Mouse (Mus musculus): ENCODE results near the gene Olfr907.

The Olfr907 gene

DNA sequence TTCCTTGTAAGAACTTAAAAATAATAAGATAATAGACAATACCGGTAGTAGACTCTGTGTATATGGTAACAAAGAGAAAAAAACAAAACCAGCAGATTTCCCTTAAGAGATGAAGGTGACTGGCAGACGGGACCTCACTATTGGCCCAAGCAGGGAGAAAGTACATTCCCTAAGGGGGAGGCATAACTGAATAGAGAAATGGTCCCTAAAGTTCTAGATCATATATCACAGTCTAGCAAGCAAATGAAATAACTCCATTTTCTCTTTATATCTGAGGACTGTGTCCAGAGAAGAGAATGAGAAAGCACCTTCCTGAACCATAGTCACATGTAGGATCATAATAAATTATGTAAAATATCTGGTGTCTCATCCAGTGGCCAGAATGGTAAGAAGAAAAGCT is at the start of gene Olfr907:
TSS of gene Olfr907 (plus strand) at position 301 of the 400 bp plus-strand sequence.
- DNase-seq (ENCODE audit: low read depth, low spot score): no peak

DNA sequence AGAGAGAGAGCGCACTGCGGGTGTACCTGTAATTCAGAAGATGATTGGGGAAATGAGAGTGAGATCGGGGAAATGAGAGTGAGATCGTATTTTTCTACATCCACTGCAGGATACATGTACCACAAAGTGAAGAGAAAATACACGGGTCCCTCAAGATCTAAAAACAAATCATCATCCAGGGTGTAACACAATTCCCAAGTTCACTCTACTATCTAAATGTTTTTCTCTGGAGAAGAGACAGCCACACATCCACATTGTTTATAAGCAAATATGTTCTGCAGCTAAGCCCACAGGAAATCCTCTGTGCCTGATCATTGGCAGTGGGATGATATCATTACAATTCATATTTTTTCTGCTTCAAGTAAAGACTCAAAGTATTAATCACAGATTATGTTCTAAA is 48.2 kb upstream of the Olfr907 start, which contains the start of gene Olfr902:
TSS of gene Olfr902 (plus strand) at position 301 of the 400 bp plus-strand sequence.
- no peak for DNase-seq (ENCODE audit: low read depth, low spot score)

DNA sequence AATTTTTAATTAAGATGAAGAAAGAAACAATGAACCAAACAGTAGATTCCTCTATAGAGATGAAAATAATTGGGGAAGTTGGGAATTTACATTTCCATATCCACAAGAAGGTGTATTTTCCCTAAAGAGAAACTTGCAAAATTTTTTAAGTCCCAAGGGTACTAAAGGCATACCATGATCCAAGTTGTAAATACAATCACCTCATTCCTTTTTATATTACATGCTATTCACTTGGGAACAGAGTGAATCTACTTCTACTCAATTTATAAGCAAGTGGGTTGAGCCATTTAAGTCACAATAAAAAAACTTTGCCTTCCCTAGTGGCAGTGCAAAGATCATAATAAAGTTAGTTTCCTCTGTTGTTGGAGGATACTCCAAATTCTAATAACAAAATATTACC is 32.8 kb upstream of the Olfr907 start, which contains the start of gene Olfr904:
TSS of gene Olfr904 (plus strand) at position 301 of the 400 bp plus-strand sequence.
- DNase-seq (ENCODE audit: low read depth, low spot score): no peak

DNA sequence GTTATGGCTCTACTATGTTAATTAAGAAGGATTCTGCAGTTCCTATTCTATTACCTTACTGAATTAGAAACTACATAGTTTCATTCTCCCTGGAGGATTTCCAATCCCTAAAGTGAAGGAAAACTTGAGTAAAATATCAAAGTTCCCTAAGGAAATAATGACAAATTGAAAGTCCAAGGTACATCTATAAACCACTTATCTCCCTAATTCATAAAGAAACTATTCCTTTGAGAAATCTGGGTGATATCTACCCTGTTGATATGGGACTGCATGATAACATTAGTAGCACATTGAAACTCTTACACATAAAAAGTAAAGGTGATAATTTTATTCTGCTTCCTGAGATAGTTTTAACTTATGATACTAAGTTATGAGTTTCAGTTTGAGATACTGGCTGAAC is 24.8 kb upstream of the Olfr907 start, which contains the start of gene Olfr905:
TSS of gene Olfr905 (plus strand) at position 301 of the 400 bp plus-strand sequence.
- DNase-seq (ENCODE audit: low read depth, low spot score): no peak

DNA sequence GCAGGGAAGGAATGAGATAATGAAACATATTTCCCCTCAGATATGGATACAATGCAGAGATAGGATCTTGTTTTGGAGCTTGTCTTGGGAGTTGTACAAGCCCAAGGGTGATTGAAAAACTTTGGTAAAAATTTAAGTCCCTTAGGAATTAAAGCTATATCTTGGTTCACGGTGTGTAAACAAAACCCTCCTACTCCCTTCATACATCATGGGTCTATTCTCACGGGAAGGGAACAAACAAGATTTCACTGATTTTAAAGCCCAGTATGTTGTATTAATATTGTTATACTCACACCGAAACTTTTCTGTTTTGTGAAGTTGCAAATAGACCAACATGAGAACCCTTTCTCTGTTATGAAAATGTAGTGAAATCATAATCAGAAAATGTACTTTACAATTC is 8.8 kb upstream of the Olfr907 start, which contains the start of gene Olfr906:
TSS of gene Olfr906 (plus strand) at position 301 of the 400 bp plus-strand sequence.
- no peak for DNase-seq (ENCODE audit: low read depth, low spot score)

DNA sequence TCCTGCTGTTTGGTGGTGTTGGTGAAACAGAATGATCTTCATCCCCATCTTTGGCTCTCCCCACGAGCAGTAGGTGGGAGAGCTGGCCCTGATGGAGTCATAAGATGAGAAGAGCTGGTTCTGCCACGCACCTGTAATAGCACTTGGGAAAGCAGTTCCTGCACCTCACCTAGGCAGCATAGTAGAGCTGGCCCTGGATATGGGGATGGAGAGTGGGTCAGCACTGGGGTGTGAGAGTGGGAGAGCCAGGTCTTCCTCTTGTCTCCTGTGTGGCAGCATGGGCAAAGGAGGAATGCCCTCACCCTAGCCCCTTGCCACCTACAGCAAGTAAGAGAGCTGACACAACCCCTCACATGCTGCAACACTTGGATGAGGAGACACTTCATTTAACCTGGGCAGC is 16.8 kb downstream of the Olfr907 start:
- DNase-seq (ENCODE audit: low read depth, low spot score): no peak

DNA sequence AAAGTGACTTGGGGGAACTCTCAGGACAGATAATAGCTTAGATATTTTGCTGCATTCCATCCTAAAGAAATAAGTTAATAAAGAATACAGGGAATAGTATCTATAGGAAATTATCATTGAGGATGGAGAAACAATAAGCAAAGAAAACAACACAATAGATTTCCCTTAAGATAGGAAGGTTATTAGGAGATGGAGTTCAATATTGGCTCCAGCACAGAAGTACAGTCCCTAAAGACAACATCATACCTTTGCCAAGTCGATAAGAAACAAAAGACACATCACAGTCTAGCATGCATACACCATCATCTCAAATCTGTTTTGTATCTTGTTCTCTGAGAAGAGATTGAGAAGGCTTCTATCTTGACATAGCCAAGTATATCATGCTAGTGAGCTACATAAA is 25.7 kb downstream of the Olfr907 start, which contains the start of gene Olfr911-ps1:
TSS of gene Olfr911-ps1 (plus strand) at position 301 of the 400 bp plus-strand sequence.
- no peak for DNase-seq (ENCODE audit: low read depth, low spot score)

DNA sequence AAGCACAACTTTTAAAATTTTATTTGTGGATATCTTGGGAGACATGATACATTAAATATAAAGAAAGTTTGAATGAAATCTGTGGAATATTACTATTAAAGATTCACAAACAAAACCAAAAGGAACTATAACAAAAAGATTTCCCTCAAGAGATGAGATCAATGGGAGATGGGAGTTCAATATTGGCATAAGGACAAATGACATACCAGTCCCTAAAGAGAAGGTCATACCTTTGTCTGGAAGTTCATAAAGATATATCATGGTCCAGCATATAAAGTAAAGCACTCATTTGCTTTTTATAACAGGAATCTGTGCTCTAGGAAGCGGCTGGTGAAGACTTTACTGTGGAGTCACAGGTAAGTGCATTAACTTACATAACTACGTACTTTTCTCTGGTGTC is 41.9 kb downstream of the Olfr907 start, which contains the start of gene Olfr910:
TSS of gene Olfr910 (plus strand) at position 301 of the 400 bp plus-strand sequence.
- no peak for DNase-seq (ENCODE audit: low read depth, low spot score)
